Mouse (Mus musculus) kidney, postnatal 0 days (tissue): ENCODE measurements around the gene Zranb1. TPM values are rescaled to one million over a fixed set of nuclear protein-coding genes. Genes with fewer than 3 reads are reported as not detected.

ENCODE experiments used
- ATAC-seq: fragments of 200-750 bp; cut with Nextera tagmentation; replicated peaks from 2 replicates; pipeline ENCODE4 v1.8.0; 2017; ENCODE audit warnings: low read depth, moderate number of reproducible peaks, moderate TSS enrichment, moderate library complexity; ENCODE audit not compliant: low FRiP score
- DNase-seq: peaks from one replicate; pipeline ENCODE4 v3.0.0-alpha.2; 2016; ENCODE audit warnings: low spot score
- H3K27ac ChIP-seq: fragments of 300-500 bp; sonication (generic); 2 replicates; pipeline ENCODE4 v1.5.1; 2014; ENCODE audit warnings: mild to moderate bottlenecking
- H3K27me3 ChIP-seq: fragments of 300-500 bp; sonication (generic); 2 replicates; pipeline ENCODE4 v1.6.1; 2014; ENCODE audit warnings: low read length, mixed read lengths; ENCODE audit not compliant: insufficient read depth
- H3K36me3 ChIP-seq: fragments of 300-500 bp; sonication (generic); 2 replicates; pipeline ENCODE4 v1.6.1; 2014; ENCODE audit warnings: low read length, mixed read lengths; ENCODE audit not compliant: insufficient read depth
- H3K4me1 ChIP-seq: fragments of 300-500 bp; sonication (generic); replicated peaks from 2 replicates; pipeline ENCODE4 v1.6.1; 2014; ENCODE audit warnings: antibody characterized with exemption, low read length, mixed read lengths; ENCODE audit not compliant: insufficient read depth
- H3K4me2 ChIP-seq: fragments of 300-500 bp; sonication (generic); 2 replicates; pipeline ENCODE4 v1.6.1; 2014; ENCODE audit warnings: mild to moderate bottlenecking, low read length, moderate library complexity, mixed read lengths
- H3K4me3 ChIP-seq: fragments of 300-500 bp; sonication (generic); replicated peaks from 2 replicates; pipeline ENCODE4 v1.5.1; 2014; ENCODE audit warnings: low read depth, low read length
- H3K9ac ChIP-seq: fragments of 300-500 bp; sonication (generic); 2 replicates; pipeline ENCODE4 v1.6.1; 2014; ENCODE audit warnings: low read depth, low read length
- H3K9me3 ChIP-seq: fragments of 300-500 bp; sonication (generic); replicated peaks from 2 replicates; pipeline ENCODE4 v1.6.1; 2016; ENCODE audit warnings: low read length, inconsistent platforms, mixed read lengths
- CTCF ChIP-seq: IDR thresholded peaks from 2 replicates; pipeline ENCODE4 v1.5.1; 2016; ENCODE audit warnings: antibody characterized with exemption, low read depth, mild to moderate bottlenecking, moderate library complexity
- WGBS: fragments of 180-500 bp; shearing (Covaris S2); extraction: QIAGEN DNeasy Blood & Tissue Kit; methylation state at CpG from one replicate; pipeline ENCODE4 v1.1.7; 2014; 5-methylcytosine and 5-hydroxymethylcytosine counted together
- polyA plus RNA-seq: library from polyadenylated mRNA; unstranded; fragments of >200 nt; fragmentation: Nextera tagmentation; extraction: Ambion mirVana; gene quantifications from 2 replicates; pipeline ENCODE4 v1.2.1, GENCODE M21; 2015

Zranb1 gene
- polyA plus RNA-seq, 1 experiment from 2014 or later = 15.3 TPM

GRCm38 (mm10) chr7:132889691-132890090 is 41.3 kb upstream of the Zranb1 start:
- Histone ChIP-seq H3K4me2 (no peak overlapping the region), H3K9ac (no peak overlapping the region), H3K9me3 (no peaks in the 10 kb centered on the region), H3K4me1 (no peaks in the 10 kb centered on the region), H3K4me3 (no peak overlapping the region), H3K27ac (no peak overlapping the region), H3K27me3 (no peaks in the 10 kb centered on the region), H3K36me3 (0 out of 2 replicates have a peak, but pooled peaks cover 7% of the 10 kb centered on the region)
- DNase-seq = no peak
- no peak for ATAC-seq
- WGBS = 91% methylated on average over 8 of the region's 8 CpGs
- no peak for TF ChIP-seq CTCF

DNA sequence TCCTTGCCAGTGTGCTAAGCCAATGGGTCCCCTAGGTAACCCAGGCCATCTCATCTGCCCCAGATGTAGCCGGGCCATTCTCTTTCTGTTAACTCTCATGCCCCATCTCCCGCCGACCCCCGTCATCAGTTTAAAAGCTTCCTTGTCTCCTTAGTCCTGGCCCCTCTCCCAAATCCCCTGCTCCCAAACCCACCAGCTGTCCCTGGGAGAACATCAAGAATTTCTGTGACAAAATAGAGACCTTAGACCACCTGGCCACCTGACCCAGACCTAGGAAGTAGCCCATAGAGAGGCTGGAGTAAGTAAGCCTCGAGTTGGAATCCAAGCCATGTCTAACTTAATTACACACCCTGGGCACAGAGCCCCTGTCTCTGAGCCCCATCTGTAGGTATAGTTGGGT is 40.7 kb upstream of the Zranb1 start:
- TF ChIP-seq CTCF = no peak
- H3K27me3 ChIP-seq = no peaks in the 10 kb centered on the region
- ATAC-seq = no peak
- 0 out of 2 replicates have a peak, but pooled peaks cover 5% of the 10 kb centered on the region for H3K36me3 ChIP-seq
- no peak overlapping the region for H3K27ac ChIP-seq
- no peak overlapping the region for H3K4me3 ChIP-seq
- H3K9ac ChIP-seq = no peak overlapping the region
- 87% methylated on average over 5 of the region's 5 CpGs for WGBS
- no peaks in the 10 kb centered on the region for H3K9me3 ChIP-seq
- H3K4me1 ChIP-seq = no peaks in the 10 kb centered on the region
- H3K4me2 ChIP-seq = no peak overlapping the region
- no peak for DNase-seq

- no peak overlapping the region for H3K27ac ChIP-seq
- H3K9ac ChIP-seq = no peak overlapping the region
- no peaks in the 10 kb centered on the region for H3K27me3 ChIP-seq
- no peak overlapping the region for H3K4me3 ChIP-seq
- no peaks in the 10 kb centered on the region for H3K36me3 ChIP-seq
- DNase-seq (no peak), ATAC-seq (no peak)
- TF ChIP-seq CTCF = no peak
- H3K4me1 ChIP-seq = no peaks in the 10 kb centered on the region
- WGBS = 75% methylated on average over 5 of the region's 5 CpGs
- no peak overlapping the region for H3K4me2 ChIP-seq
- no peaks in the 10 kb centered on the region for H3K9me3 ChIP-seq
Observed at GRCm38 (mm10) chr7:132891561-132892310, 39.2 kb upstream of the Zranb1 start.

DNA sequence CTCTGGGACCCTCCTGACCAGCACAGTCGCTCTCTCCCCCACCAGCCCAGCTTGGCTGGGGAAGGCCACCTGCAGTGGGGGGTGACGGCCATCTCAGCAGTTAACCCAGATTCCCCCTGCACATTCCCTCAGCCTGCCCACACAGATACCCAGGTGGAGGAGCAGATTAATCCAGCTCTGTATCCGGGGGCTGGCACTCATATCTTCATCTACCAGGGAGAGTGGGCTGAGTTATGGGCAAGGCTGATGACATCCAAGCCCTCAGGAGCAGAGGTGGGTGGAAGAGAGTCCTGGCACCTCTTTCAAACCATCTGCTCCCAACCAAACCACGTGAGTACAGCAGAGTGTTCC is 38.7 kb upstream of the Zranb1 start:
- H3K36me3 ChIP-seq = no peaks in the 10 kb centered on the region
- WGBS = 66% methylated on average over 4 of the region's 4 CpGs
- H3K4me2 ChIP-seq = no peak overlapping the region
- DNase-seq (no peak), ATAC-seq (no peak)
- H3K4me1 ChIP-seq = no peaks in the 10 kb centered on the region
- no peak overlapping the region for H3K4me3 ChIP-seq
- H3K27me3 ChIP-seq = no peaks in the 10 kb centered on the region
- no peak overlapping the region for H3K27ac ChIP-seq
- no peaks in the 10 kb centered on the region for H3K9me3 ChIP-seq
- TF ChIP-seq CTCF = no peak
- no peak overlapping the region for H3K9ac ChIP-seq

DNA sequence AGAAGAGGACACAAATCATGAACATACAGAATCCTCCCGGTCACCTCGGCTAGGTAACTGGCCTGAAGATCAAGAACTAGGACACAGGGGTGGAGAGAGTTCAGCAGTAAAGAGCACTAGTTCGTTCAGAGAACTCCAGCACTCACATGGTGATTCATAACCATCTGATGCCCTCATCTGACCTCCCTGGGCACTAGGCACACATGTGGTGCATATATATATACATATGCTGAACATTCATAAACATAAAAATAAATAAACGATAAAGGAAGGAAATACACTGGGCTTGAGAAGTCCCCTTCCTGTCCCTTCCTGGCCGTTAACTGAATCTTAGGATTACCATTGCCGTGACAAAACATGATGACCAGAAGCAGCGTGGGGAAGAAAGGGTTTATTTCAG is 38.1 kb upstream of the Zranb1 start:
- H3K4me1 ChIP-seq = no peaks in the 10 kb centered on the region
- no peaks in the 10 kb centered on the region for H3K36me3 ChIP-seq
- no peaks in the 10 kb centered on the region for H3K9me3 ChIP-seq
- H3K27ac ChIP-seq = no peak overlapping the region
- ATAC-seq (no peak), DNase-seq (no peak)
- no peak overlapping the region for H3K4me3 ChIP-seq
- TF ChIP-seq CTCF = no peak
- no peak overlapping the region for H3K4me2 ChIP-seq
- H3K27me3 ChIP-seq = no peaks in the 10 kb centered on the region
- H3K9ac ChIP-seq = no peak overlapping the region
- 45% methylated on average over 7 of the region's 7 CpGs for WGBS

DNA sequence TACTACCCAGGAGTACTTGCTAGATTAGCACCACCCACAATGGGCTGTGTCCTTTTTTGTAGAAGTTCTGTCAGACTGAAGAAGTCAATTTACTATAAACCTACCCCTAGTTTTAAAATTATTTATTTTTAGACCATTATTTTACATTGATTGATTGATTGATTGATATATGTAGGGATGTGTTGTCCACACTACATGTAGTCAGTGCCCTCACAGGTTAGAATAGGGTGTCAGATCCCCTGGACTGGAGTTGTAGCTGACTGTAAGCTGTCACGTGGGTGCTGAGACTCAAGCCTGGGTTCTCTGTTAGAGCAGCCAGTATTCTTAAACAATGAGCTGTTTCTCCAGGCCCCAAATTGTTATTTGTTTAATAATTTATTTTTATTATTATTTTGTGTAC is 37.6 kb upstream of the Zranb1 start:
- Histone ChIP-seq H3K4me2 (no peak overlapping the region), H3K4me1 (no peaks in the 10 kb centered on the region), H3K36me3 (no peaks in the 10 kb centered on the region), H3K9ac (no peak overlapping the region), H3K9me3 (no peaks in the 10 kb centered on the region), H3K4me3 (no peak overlapping the region), H3K27me3 (no peaks in the 10 kb centered on the region), H3K27ac (no peak overlapping the region)
- no peak for ATAC-seq
- 86% methylated on average over 1 of the region's 1 CpGs for WGBS
- TF ChIP-seq CTCF = no peak
- no peak for DNase-seq
